Mouse (Mus musculus) hindbrain, embryonic 13.5 days (tissue): ENCODE measurements at regions not wholly inside any gene's neighbourhood (a gene's known extent, or its start where the extent isn't known, plus 50 kb on each side); places are given as distances from the start of the nearest gene placed in this dataset.

ENCODE experiments used
- ATAC-seq: fragments of 200-750 bp; cut with Nextera tagmentation; 2 replicates; pipeline ENCODE4 v1.8.0; 2017; ENCODE audit warnings: moderate TSS enrichment; ENCODE audit not compliant: low FRiP score
- H3K27ac ChIP-seq: fragments of 300-500 bp; sonication (generic); 2 replicates; pipeline ENCODE4 v1.5.1; 2015; ENCODE audit warnings: inconsistent platforms, mild to moderate bottlenecking, moderate library complexity
- H3K27me3 ChIP-seq: fragments of 300-500 bp; sonication (generic); 2 replicates; pipeline ENCODE4 v1.6.1; 2015; ENCODE audit warnings: mild to moderate bottlenecking, inconsistent platforms
- H3K36me3 ChIP-seq: fragments of 300-500 bp; sonication (generic); 2 replicates; pipeline ENCODE4 v1.6.1; 2015; ENCODE audit warnings: mild to moderate bottlenecking, inconsistent platforms
- H3K4me1 ChIP-seq: fragments of 300-500 bp; sonication (generic); replicated peaks from 2 replicates; pipeline ENCODE4 v1.6.1; 2015; ENCODE audit warnings: inconsistent platforms
- H3K4me2 ChIP-seq: fragments of 300-500 bp; sonication (generic); 2 replicates; pipeline ENCODE4 v1.6.1; 2015; ENCODE audit warnings: inconsistent platforms, mild to moderate bottlenecking, moderate library complexity
- H3K4me3 ChIP-seq: fragments of 300-500 bp; sonication (generic); 2 replicates; pipeline ENCODE4 v1.5.1; 2015; ENCODE audit warnings: mild to moderate bottlenecking, inconsistent platforms
- H3K9ac ChIP-seq: fragments of 300-500 bp; sonication (generic); 2 replicates; pipeline ENCODE4 v1.6.1; 2015; ENCODE audit warnings: mild to moderate bottlenecking, inconsistent platforms
- H3K9me3 ChIP-seq: fragments of 300-500 bp; sonication (generic); 2 replicates; pipeline ENCODE4 v1.6.1; 2016; ENCODE audit warnings: inconsistent platforms
- WGBS: fragments of 180-500 bp; shearing (Covaris S2); methylation state at CpG from one replicate; pipeline ENCODE4 v1.1.7; 2015; 5-methylcytosine and 5-hydroxymethylcytosine counted together

GRCm38 (mm10) chr11:32931928-32932327 is 107.5 kb upstream of the Smim23 start:
- WGBS, result 66% methylated on average over 9 of the region's 9 CpGs

GRCm38 (mm10) chr11:32931018-32931417 is 106.6 kb upstream of the Smim23 start:
- Histone ChIP-seq H3K36me3 (no peaks in the 10 kb centered on the region), H3K4me3 (0 out of 2 replicates have a peak overlapping the region, but pooled peaks have one; percentile 7), H3K27me3 (peaks cover 8% of the 10 kb centered on the region; the same call in 1 of the 2 replicates), H3K9me3 (no peaks in the 10 kb centered on the region; the same call in 1 of the 2 replicates), H3K4me2 (peak overlapping the region; percentile 42), H3K9ac (no peak overlapping the region), H3K4me1 (peaks cover 8% of the 10 kb centered on the region), H3K27ac (no peak overlapping the region)
- no peak for ATAC-seq
- 15% methylated on average over 10 of the region's 14 CpGs for WGBS

More at GRCm38 (mm10) chr11:32931928-32932327, 107.5 kb upstream of the Smim23 start:
- no peak overlapping the region for H3K4me2 ChIP-seq
- no peak overlapping the region for H3K27ac ChIP-seq
- H3K9ac ChIP-seq, result no peak overlapping the region
- no peak for ATAC-seq
- H3K9me3 ChIP-seq, result no peaks in the 10 kb centered on the region; the same call in 1 of the 2 replicates
- no peak overlapping the region for H3K4me3 ChIP-seq
- peaks cover 6% of the 10 kb centered on the region for H3K4me1 ChIP-seq
- H3K27me3 ChIP-seq, result 0 out of 2 replicates have a peak, but pooled peaks cover 2% of the 10 kb centered on the region
- H3K36me3 ChIP-seq, result no peaks in the 10 kb centered on the region

- WGBS, result 77% methylated on average over 2 of the region's 2 CpGs
- Histone ChIP-seq H3K4me1 (peaks cover 17% of the 10 kb centered on the region), H3K27me3 (peaks cover 18% of the 10 kb centered on the region), H3K4me2 (no peak overlapping the region), H3K27ac (no peak overlapping the region), H3K9ac (no peak overlapping the region), H3K4me3 (no peak overlapping the region), H3K9me3 (no peaks in the 10 kb centered on the region; the same call in 1 of the 2 replicates), H3K36me3 (no peaks in the 10 kb centered on the region)
- no peak for ATAC-seq
Measured at GRCm38 (mm10) chr11:32928837-32929236, 104.4 kb upstream of the Smim23 start.

GRCm38 (mm10) chr11:32925421-32926271 is 101.2 kb upstream of the Smim23 start:
- Histone ChIP-seq H3K9ac (peak overlapping the region; percentile 60), H3K4me2 (peak overlapping the region; percentile 51), H3K27me3 (peaks cover 18% of the 10 kb centered on the region), H3K36me3 (no peaks in the 10 kb centered on the region), H3K27ac (no peak overlapping the region), H3K4me3 (peak overlapping the region; percentile 22), H3K4me1 (peaks cover 11% of the 10 kb centered on the region), H3K9me3 (no peaks in the 10 kb centered on the region; the same call in 1 of the 2 replicates)
- peak; percentile 39; the same call in 1 of the 2 replicates for ATAC-seq
- 6% methylated on average over 33 of the region's 33 CpGs for WGBS

- H3K4me3 ChIP-seq, result no peak overlapping the region
- peaks cover 18% of the 10 kb centered on the region for H3K27me3 ChIP-seq
- no peak overlapping the region for H3K27ac ChIP-seq
- no peak overlapping the region for H3K9ac ChIP-seq
- H3K4me1 ChIP-seq, result peaks cover 11% of the 10 kb centered on the region
- no peaks in the 10 kb centered on the region; the same call in 1 of the 2 replicates for H3K9me3 ChIP-seq
- 74% methylated on average over 7 of the region's 7 CpGs for WGBS
- no peak for ATAC-seq
- no peak overlapping the region for H3K4me2 ChIP-seq
- no peaks in the 10 kb centered on the region for H3K36me3 ChIP-seq
Measured at GRCm38 (mm10) chr11:32924932-32925331, 100.5 kb upstream of the Smim23 start.

GRCm38 (mm10) chr11:32913071-32913470 is 88.7 kb upstream of the Smim23 start:
- peaks cover 4% of the 10 kb centered on the region for H3K4me1 ChIP-seq
- no peaks in the 10 kb centered on the region for H3K36me3 ChIP-seq
- no peak for ATAC-seq
- no peaks in the 10 kb centered on the region for H3K9me3 ChIP-seq
- no peak overlapping the region for H3K27ac ChIP-seq
- no peak overlapping the region for H3K4me2 ChIP-seq
- no peak overlapping the region for H3K4me3 ChIP-seq
- no peaks in the 10 kb centered on the region for H3K27me3 ChIP-seq
- 84% methylated on average over 3 of the region's 3 CpGs for WGBS
- no peak overlapping the region for H3K9ac ChIP-seq

- no peaks in the 10 kb centered on the region for H3K27me3 ChIP-seq
- H3K4me3 ChIP-seq, result no peak overlapping the region
- no peaks in the 10 kb centered on the region for H3K36me3 ChIP-seq
- H3K4me2 ChIP-seq, result no peak overlapping the region
- H3K4me1 ChIP-seq, result peaks cover 8% of the 10 kb centered on the region
- no peak overlapping the region for H3K9ac ChIP-seq
- WGBS, result 95% methylated on average over 4 of the region's 4 CpGs
- no peak for ATAC-seq
- H3K9me3 ChIP-seq, result no peaks in the 10 kb centered on the region
- H3K27ac ChIP-seq, result no peak overlapping the region
Measured at GRCm38 (mm10) chr11:32911791-32912190, 87.4 kb upstream of the Smim23 start.

GRCm38 (mm10) chr11:32908723-32909411 is 84.5 kb upstream of the Smim23 start:
- H3K9ac ChIP-seq, result no peak overlapping the region
- H3K4me2 ChIP-seq, result no peak overlapping the region
- peaks cover 8% of the 10 kb centered on the region for H3K4me1 ChIP-seq
- no peak overlapping the region for H3K4me3 ChIP-seq
- no peak for ATAC-seq
- no peak overlapping the region for H3K27ac ChIP-seq
- WGBS, result 65% methylated on average over 14 of the region's 14 CpGs
- no peaks in the 10 kb centered on the region for H3K36me3 ChIP-seq
- H3K27me3 ChIP-seq, result no peaks in the 10 kb centered on the region
- H3K9me3 ChIP-seq, result no peaks in the 10 kb centered on the region

GRCm38 (mm10) chr11:32907520-32908233 is 83.3 kb upstream of the Smim23 start:
- no peak overlapping the region for H3K9ac ChIP-seq
- H3K27me3 ChIP-seq, result no peaks in the 10 kb centered on the region
- no peaks in the 10 kb centered on the region for H3K9me3 ChIP-seq
- no peak overlapping the region for H3K4me3 ChIP-seq
- no peak overlapping the region for H3K27ac ChIP-seq
- H3K36me3 ChIP-seq, result no peaks in the 10 kb centered on the region
- no peak overlapping the region for H3K4me2 ChIP-seq
- no peak for ATAC-seq
- H3K4me1 ChIP-seq, result peaks cover 8% of the 10 kb centered on the region
- WGBS, result 59% methylated on average over 10 of the region's 10 CpGs

GRCm38 (mm10) chr11:32903970-32904369 is 79.6 kb upstream of the Smim23 start:
- ATAC-seq, result no peak

GRCm38 (mm10) chr11:32903389-32903788 is 79.0 kb upstream of the Smim23 start:
- WGBS, result 81% methylated on average over 3 of the region's 3 CpGs
- H3K9ac ChIP-seq, result no peak overlapping the region
- ATAC-seq, result no peak
- H3K4me3 ChIP-seq, result no peak overlapping the region
- peaks cover 7% of the 10 kb centered on the region for H3K4me1 ChIP-seq
- H3K27me3 ChIP-seq, result no peaks in the 10 kb centered on the region
- H3K9me3 ChIP-seq, result no peaks in the 10 kb centered on the region
- no peak overlapping the region for H3K27ac ChIP-seq
- H3K36me3 ChIP-seq, result no peaks in the 10 kb centered on the region
- no peak overlapping the region for H3K4me2 ChIP-seq

More at GRCm38 (mm10) chr11:32903970-32904369, 79.6 kb upstream of the Smim23 start:
- Histone ChIP-seq H3K9ac (no peak overlapping the region), H3K9me3 (no peaks in the 10 kb centered on the region), H3K4me1 (peaks cover 8% of the 10 kb centered on the region), H3K27ac (no peak overlapping the region), H3K4me3 (no peak overlapping the region), H3K36me3 (no peaks in the 10 kb centered on the region), H3K27me3 (no peaks in the 10 kb centered on the region), H3K4me2 (no peak overlapping the region)

- Histone ChIP-seq H3K4me1 (peaks cover 3% of the 10 kb centered on the region), H3K4me2 (no peak overlapping the region), H3K27ac (peak overlapping the region; percentile 35; the same call in 1 of the 2 replicates), H3K9ac (no peak overlapping the region), H3K36me3 (no peaks in the 10 kb centered on the region), H3K9me3 (no peaks in the 10 kb centered on the region), H3K4me3 (no peak overlapping the region), H3K27me3 (no peaks in the 10 kb centered on the region)
- no peak for ATAC-seq
- whole genome bisulfite sequencing, result 78% methylated on average over 8 of the region's 10 CpGs
Measured at GRCm38 (mm10) chr11:32902923-32903322, 78.5 kb upstream of the Smim23 start.
